Mouse (Mus musculus): Measurements from ENCODE around the gene Traf4. TPM values are rescaled to one million over a fixed set of nuclear protein-coding genes. Genes with fewer than 3 reads are reported as not detected.
"Not testable (repeated sequence)": the region's sequence is repeated elsewhere in the genome, so short reads cannot be mapped to it uniquely, and the experiment has no call there.

The Traf4 gene
- total RNA-seq, 4 experiments from 2014 or later = 18.0 to 31.3 (median 22.8) TPM

DNA sequence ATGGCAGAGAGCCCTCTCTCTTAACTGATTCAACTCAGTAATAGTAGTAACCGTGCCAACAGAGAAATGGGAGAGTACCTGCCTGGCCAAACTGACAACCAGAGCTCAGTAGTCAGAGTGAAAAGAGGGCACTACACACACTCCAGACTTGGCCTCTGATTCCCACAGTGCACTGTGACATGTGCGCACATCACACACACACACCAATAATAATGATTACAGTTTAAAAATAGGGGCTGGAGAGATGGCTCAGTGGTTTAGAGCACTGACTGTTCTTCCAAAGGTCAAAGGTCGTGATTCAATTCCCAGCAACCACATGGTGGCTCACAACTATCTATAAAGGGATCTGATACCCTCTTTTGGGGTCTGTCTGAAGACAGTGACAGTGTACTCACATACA, 27.4 kb downstream of the Traf4 start:
- no peak for DNase-seq

DNA sequence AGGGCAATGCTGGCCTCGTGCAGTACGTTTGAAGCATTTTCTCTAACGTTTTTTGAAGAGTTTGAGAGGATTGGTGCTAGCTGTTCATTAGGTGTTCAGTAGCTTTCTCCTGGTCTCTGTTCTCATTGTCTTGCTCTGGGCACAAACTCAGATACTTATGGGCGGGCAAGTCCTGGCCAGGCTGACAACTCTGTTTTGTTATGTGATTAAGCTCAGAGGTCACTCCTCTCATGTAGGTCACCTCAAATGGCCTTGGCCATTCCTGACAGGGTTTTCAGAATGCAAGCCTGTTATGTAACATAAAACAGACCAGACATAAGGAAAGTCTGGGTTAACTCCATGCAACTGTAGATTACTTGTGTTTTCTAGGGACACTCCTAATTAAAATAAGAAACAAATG, 27.8 kb downstream of the Traf4 start:
- DNase-seq = peak; percentile 47

DNA sequence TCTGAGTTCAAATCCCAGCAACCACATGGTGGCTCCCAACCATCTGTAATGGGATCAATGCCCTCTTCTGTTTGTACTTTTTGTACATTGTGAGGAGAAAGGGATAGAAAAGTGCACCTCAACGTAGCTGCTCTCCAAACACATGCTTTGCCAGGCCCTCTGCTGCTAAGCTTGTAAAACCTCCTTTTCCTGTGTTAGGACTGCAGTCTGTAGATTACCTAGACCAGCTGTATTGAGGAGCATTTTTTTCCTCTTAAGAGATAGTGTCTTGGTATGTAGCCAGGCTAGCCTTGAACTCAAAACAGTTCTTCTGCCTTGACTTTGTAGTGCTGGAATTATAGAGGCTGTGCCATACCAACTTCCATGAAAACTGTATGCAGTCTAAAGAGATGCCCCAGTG, 29.3 kb downstream of the Traf4 start:
- DNase-seq = no peak

GRCm38 (mm10) chr11:78135314-78135713, 30.1 kb downstream of the Traf4 start:
- DNase-seq = not testable (repeated sequence)

DNA sequence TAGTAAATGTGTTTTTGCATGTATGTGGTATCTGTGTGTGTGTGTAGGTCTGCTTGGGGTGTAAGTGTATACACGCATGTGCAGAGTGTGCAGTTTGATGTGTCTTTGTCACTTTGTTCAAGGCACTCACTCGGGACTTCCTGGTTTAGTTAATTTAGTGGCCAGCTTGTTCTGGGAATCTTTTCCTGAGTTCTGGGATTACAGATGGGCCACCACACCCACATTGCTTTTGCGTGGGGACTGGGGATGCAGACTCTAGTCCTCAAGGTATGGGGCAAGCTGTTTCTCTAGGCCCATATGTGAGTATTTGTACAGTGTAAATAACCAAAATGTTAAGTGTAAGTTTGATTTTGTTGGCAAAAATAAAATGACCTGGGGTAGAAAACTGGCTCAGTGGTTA, 31.0 kb downstream of the Traf4 start:
- no peak for DNase-seq

DNA sequence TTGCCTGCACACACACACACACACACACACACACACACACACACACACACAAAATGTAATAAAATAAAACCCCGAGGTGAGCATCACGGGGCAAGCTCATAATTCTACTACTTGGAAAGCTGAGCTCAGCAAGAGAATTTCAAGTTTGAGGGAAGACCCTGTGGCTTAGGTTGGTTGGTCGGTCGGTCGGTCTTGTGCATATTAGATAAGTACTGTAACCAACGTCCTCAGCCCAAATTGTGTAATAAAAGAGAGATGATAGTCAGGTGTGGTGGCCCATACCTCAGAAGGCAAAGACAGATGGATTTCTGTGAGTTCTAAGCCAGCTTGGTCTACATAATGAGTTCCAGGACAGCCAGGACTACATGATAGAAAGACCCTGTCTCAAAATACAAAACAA, 31.5 kb downstream of the Traf4 start:
- no peak for DNase-seq

DNA sequence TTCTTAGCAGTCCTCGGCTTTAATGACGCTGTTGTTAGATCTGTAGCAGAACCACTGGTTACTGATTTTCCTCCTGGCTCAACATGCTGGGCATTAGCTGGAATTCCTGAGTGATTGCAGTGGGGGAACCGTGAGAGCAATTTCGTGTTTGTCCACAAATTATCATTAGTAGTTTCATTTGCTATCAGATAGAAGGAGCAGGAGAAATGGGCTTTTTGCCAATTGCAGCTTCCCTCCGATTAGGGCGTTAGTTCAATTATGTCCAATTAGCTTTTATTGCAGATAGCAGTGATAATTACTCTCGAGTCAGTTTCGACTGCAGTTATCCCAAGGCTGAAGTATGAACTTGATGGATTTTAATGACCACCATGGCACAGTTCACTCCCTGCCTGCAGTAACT, 35.9 kb downstream of the Traf4 start:
- DNase-seq = no peak

GRCm38 (mm10) chr11:78126739-78127138, 38.6 kb downstream of the Traf4 start:
- DNase-seq = no peak

DNA sequence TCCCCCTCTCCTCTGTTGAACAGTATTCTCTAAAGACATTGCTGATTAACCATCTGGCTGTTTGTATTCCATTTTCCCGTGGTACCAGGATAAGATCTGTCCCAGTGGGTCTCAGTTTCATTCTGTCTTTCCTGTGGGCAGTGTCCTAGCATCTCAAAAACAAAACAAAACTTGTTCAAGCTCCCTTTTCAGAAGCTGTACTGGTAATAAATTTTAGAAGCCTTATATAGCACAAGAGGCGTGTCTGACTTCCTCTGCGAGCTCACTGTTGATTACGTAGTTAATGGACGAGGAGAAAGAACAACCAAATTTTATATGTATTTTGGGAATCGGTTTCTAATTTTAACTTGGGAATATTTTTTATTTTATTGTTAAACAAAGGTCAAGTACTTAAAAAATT, 39.7 kb downstream of the Traf4 start:
- no peak for DNase-seq

GRCm38 (mm10) chr11:78123782-78124181, 41.6 kb downstream of the Traf4 start:
- no peak for DNase-seq

DNA sequence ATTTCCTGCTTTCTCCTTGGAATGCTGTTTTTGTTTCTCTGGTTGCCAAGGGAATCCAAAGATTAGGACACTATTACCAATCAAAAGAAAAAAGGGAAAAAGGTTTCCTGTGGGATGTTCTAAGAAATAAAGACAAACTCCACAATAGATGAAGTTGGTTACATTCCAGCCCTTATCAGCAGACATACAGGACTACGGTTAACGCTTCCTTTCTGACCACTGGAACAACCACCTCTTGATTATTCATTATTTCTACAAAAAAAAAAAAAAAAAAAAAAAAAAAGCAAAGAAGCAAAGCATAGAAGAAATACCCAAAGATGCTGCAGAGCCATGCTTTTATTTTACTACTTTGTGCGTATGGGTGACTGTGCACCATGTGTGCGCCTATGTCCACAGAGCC, 42.6 kb downstream of the Traf4 start:
- DNase-seq = no peak

- peak; percentile 64 for DNase-seq
Observed at GRCm38 (mm10) chr11:78121176-78121575, 44.2 kb downstream of the Traf4 start.

GRCm38 (mm10) chr11:78119898-78120297, 45.5 kb downstream of the Traf4 start:
- no peak for DNase-seq

DNA sequence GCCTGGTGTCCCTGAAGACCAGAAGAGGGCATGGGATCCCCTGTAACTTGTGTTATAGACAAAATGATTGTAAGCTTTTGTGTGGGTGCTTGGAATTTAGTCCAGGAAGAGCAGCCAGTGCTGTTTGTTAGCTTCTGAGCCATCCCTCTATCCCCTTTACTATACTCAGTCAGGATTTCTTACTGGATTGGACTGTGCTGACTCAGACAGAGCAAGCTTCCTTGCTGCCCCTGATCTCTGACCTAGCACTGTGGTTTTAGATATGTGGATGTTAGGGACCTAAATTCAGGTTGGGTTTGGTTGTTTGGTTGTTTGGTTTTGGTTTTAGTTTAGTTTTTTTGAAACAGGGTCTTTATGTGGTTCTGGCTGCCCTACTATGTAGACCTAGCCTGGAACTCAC, 46.9 kb downstream of the Traf4 start:
- no peak for DNase-seq

GRCm38 (mm10) chr11:78116146-78116410, 49.3 kb downstream of the Traf4 start:
- no peak for DNase-seq

DNA sequence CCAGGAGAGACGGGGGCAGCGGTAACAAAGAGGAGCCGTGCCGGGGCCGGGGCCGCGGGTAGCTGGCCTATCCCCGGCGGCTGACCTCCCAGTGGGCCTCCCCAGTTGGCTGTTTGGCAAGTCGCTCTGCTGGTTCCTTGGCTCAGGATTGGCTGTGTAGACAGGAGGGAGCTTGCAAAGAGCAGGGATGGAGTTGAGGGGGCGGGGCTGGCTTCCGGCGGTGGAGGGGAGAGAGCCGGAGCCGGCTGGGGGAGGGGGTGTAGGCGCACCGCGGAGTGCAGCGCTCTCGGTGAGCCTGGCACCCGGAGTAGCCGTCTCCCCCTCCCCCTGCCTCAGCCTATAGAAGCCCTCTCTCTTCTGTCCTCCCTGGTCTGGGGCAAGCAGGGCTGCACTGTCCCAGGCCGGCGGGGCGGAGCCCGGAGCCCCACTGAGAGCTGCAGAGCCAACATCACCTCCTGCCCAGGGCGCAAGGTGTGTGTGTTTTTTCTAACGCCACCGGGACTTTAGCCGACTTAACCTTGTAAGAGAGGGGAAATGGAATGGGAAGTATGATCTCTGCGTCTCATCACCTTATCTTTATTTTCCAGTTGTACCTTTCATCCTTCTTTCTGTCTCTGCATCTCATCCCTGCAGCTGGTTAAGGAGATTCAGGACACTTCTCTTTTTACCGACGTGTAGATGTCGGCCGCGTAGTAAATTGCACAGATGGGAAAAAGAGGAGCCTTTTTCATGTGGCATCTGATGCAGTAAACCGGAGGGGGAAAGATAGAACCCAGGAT, 49.8 kb downstream of the Traf4 start:
- DNase-seq = peak; percentile 93

- DNase-seq = no peak
Observed at GRCm38 (mm10) chr11:78114676-78115366, 50.6 kb downstream of the Traf4 start.

DNA sequence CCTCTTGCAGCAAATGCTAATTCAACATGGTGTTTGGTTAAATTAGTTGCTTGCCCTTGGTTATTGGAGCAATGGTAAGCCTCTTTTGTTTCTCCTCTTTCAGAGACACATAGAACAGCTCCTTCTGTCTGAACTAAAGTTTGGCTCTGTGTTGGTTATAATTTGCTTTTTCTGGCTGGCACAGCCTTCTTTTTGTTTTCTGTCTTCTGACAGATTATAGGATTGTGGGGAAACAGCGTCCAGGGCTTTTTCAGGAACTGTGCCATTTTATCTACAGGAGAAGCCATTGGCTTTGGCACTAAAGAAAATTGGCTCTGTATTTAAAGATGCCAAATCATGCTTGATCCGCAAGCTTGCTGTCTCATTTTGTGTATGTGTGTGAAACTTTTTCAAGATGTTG, 51.8 kb downstream of the Traf4 start:
- DNase-seq = no peak

Small RNAs within 50 kb of the gene (microRNA-seq; reads per million reads assigned to microRNA genes)
- gene Mir7653 = 0.34 to 0.35 reads per million in 2 experiments

Other genes with a start within 250 kb of the Traf4 start
- gene Sez6, start 234.8 kb downstream of the Traf4 start, total RNA-seq (2022) = 1 to 10 TPM; 3.1 to 6.8 (median 4.0) TPM
- 10 to 100 TPM; 50.6 to 78.2 (median 63.1) TPM for gene Phf12, start 182.8 kb downstream of the Traf4 start, total RNA-seq (2022)
- gene Dhrs13, start 133.3 kb downstream of the Traf4 start, total RNA-seq (2022) = 10 to 100 TPM; 11.0 to 23.6 (median 14.4) TPM
- gene Flot2, start 127.7 kb downstream of the Traf4 start, total RNA-seq (2022) = 100 to 1,000 TPM in 2 of 4 experiments, 10 to 100 TPM in 2; 86.1 to 115 (median 101) TPM
- gene Eral1, start 85.2 kb downstream of the Traf4 start, total RNA-seq (2022) = 10 to 100 TPM; 32.2 to 39.5 (median 37.2) TPM
- 10 to 100 TPM; 19.6 to 29.0 (median 22.4) TPM for gene Fam222b, start 70.9 kb downstream of the Traf4 start, total RNA-seq (2022)
- 10 to 100 TPM; 10.7 to 29.6 (median 21.6) TPM for gene Nek8, start 11.1 kb upstream of the Traf4 start, total RNA-seq (2022)
- 10 to 100 TPM; 54.5 to 65.1 (median 61.2) TPM for gene Tlcd1, start 11.1 kb upstream of the Traf4 start, total RNA-seq (2022)
- 1,000 to 10,000 TPM; 1,361 to 1,741 (median 1,547) TPM for gene Rpl23a, start 18.0 kb upstream of the Traf4 start, total RNA-seq (2022)
- gene Rab34, start 22.8 kb upstream of the Traf4 start, total RNA-seq (2022) = 100 to 1,000 TPM in 2 of 4 experiments, 10 to 100 TPM in 2; 72.8 to 116 (median 98.4) TPM
- gene Proca1, start 27.8 kb upstream of the Traf4 start, total RNA-seq (2022) = 10 to 100 TPM; 10.1 to 12.9 (median 11.9) TPM
- 100 to 1,000 TPM; 118 to 156 (median 125) TPM for gene Sdf2, start 80.2 kb upstream of the Traf4 start, total RNA-seq (2022)
- gene Supt6, start 80.4 kb upstream of the Traf4 start, total RNA-seq (2022) = 10 to 100 TPM; 71.8 to 93.4 (median 79.5) TPM
- 100 to 1,000 TPM; 178 to 198 (median 188) TPM for gene 2610507B11Rik, start 96.2 kb upstream of the Traf4 start, total RNA-seq (2022)
- 1 to 10 TPM in 3 of 4 experiments, under 1 TPM in 1; 0.26 to 1.8 (median 1.5) TPM for gene BC030499, start 125.3 kb upstream of the Traf4 start, total RNA-seq (2022)
- 1 to 10 TPM; 5.1 to 8.3 (median 6.9) TPM for gene Spag5, start 135.9 kb upstream of the Traf4 start, total RNA-seq (2022)
- 10 to 100 TPM; 23.4 to 54.0 (median 37.5) TPM for gene Aldoc, start 157.4 kb upstream of the Traf4 start, total RNA-seq (2022)
- gene Pigs, start 162.8 kb upstream of the Traf4 start, total RNA-seq (2022) = 10 to 100 TPM; 83.3 to 84.7 (median 83.9) TPM
- 10 to 100 TPM; 45.1 to 60.9 (median 53.0) TPM for gene Unc119, start 177.9 kb upstream of the Traf4 start, total RNA-seq (2022)
- gene Foxn1, start 221.0 kb upstream of the Traf4 start, total RNA-seq (2022) = under 1 TPM; 0.20 to 0.77 (median 0.31) TPM